Mouse (Mus musculus) heart, embryonic 12.5 days (tissue): Measurements from ENCODE around the gene Zfp142. TPM values are rescaled to one million over a fixed set of nuclear protein-coding genes. Genes with fewer than 3 reads are reported as not detected.
A peak's percentile ranks its signal among the peaks of the same experiment; 100 is the strongest.

Experiments used
- ATAC-seq: fragments of 200-750 bp; cut with Nextera tagmentation; 2 replicates; pipeline ENCODE4 v1.8.0; 2017; ENCODE audit warnings: moderate TSS enrichment, moderate library complexity; ENCODE audit not compliant: insufficient number of reproducible peaks, low FRiP score
- H3K27ac ChIP-seq: fragments of 300-500 bp; sonication (generic); 2 replicates; pipeline ENCODE4 v1.5.1; 2016; ENCODE audit warnings: mild to moderate bottlenecking, moderate library complexity; ENCODE audit not compliant: poor library complexity, severe bottlenecking
- H3K27me3 ChIP-seq: fragments of 300-500 bp; sonication (generic); replicated peaks from 2 replicates; pipeline ENCODE4 v1.6.1; 2016; ENCODE audit warnings: mild to moderate bottlenecking, moderate library complexity
- H3K36me3 ChIP-seq: fragments of 300-500 bp; sonication (generic); 2 replicates; pipeline ENCODE4 v1.6.1; 2016; ENCODE audit warnings: mild to moderate bottlenecking, moderate library complexity
- H3K4me1 ChIP-seq: fragments of 300-500 bp; sonication (generic); replicated peaks from 2 replicates; pipeline ENCODE4 v1.6.1; 2016; ENCODE audit warnings: mild to moderate bottlenecking
- H3K4me2 ChIP-seq: fragments of 300-500 bp; sonication (generic); 2 replicates; pipeline ENCODE4 v1.6.1; 2016; ENCODE audit warnings: mild to moderate bottlenecking, moderate library complexity
- H3K4me3 ChIP-seq: fragments of 300-500 bp; sonication (generic); 2 replicates; pipeline ENCODE4 v1.5.1; 2016; ENCODE audit warnings: mild to moderate bottlenecking
- H3K9ac ChIP-seq: fragments of 300-500 bp; sonication (generic); 2 replicates; pipeline ENCODE4 v1.6.1; 2016; ENCODE audit warnings: mild to moderate bottlenecking, moderate library complexity
- H3K9me3 ChIP-seq: fragments of 300-500 bp; sonication (generic); replicated peaks from 2 replicates; pipeline ENCODE4 v1.6.1; 2016; ENCODE audit warnings: mild to moderate bottlenecking, moderate library complexity
- WGBS: fragments of 180-500 bp; shearing (Covaris S2); methylation state at CpG from one replicate; pipeline ENCODE4 v1.1.7; 2016; 5-methylcytosine and 5-hydroxymethylcytosine counted together
- polyA plus RNA-seq: library from polyadenylated mRNA; unstranded; fragments of >200 nt; fragmentation: Nextera tagmentation; extraction: Ambion mirVana; gene quantifications from 2 replicates; pipeline ENCODE4 v1.2.1, GENCODE M21; 2016

Zfp142 gene
- polyA plus RNA-seq, 1 experiment from 2014 or later, result 5.9 TPM

DNA sequence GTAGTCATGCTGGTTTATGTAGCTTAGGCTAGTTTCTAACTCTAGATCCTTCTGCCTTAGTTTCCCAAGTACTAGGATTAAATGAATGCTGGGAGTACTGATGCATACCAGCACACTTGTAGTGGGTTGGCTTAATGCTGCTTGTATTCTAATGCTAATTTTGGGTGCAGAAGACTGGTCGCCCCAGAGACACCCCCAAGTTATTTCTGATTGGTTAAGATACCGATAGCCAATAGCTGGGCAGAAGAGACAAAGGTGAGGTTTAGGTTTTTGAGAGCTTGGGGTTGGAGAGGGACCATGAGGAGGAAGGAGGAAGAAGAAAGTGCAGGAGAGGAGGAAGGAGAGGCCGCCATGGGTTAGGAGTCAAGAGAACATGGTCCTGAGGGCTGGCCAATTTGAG lies 5.4 kb downstream of the Zfp142 start:
- no peak for ATAC-seq
- Histone ChIP-seq H3K27ac (no peak overlapping the region), H3K4me2 (no peak overlapping the region), H3K27me3 (no peaks in the 10 kb centered on the region), H3K9ac (no peak overlapping the region), H3K36me3 (peaks cover 45% of the 10 kb centered on the region), H3K9me3 (no peaks in the 10 kb centered on the region), H3K4me1 (peaks cover 23% of the 10 kb centered on the region), H3K4me3 (no peak overlapping the region)
- WGBS, result 80% methylated on average over 3 of the region's 3 CpGs

- ATAC-seq, result no peak
- H3K36me3 ChIP-seq, result peaks cover 89% of the 10 kb centered on the region
- no peak overlapping the region for H3K27ac ChIP-seq
- H3K9me3 ChIP-seq, result no peaks in the 10 kb centered on the region
- 83% methylated on average over 29 of the region's 29 CpGs for WGBS
- no peaks in the 10 kb centered on the region for H3K27me3 ChIP-seq
- no peaks in the 10 kb centered on the region for H3K4me1 ChIP-seq
- H3K9ac ChIP-seq, result no peak overlapping the region
- no peak overlapping the region for H3K4me2 ChIP-seq
- no peak overlapping the region for H3K4me3 ChIP-seq
These were observed 18.0 kb downstream of the Zfp142 start for GRCm38 (mm10) chr1:74569739-74570719.

GRCm38 (mm10) chr1:74565834-74566233 lies 22.2 kb downstream of the Zfp142 start:
- no peak overlapping the region for H3K27ac ChIP-seq
- peaks cover 66% of the 10 kb centered on the region for H3K36me3 ChIP-seq
- no peaks in the 10 kb centered on the region for H3K9me3 ChIP-seq
- 89% methylated on average over 6 of the region's 6 CpGs for WGBS
- H3K9ac ChIP-seq, result no peak overlapping the region
- H3K4me1 ChIP-seq, result no peaks in the 10 kb centered on the region
- no peak overlapping the region for H3K4me2 ChIP-seq
- H3K4me3 ChIP-seq, result no peak overlapping the region
- no peak for ATAC-seq
- H3K27me3 ChIP-seq, result no peaks in the 10 kb centered on the region

GRCm38 (mm10) chr1:74559061-74559460 lies 29.0 kb downstream of the Zfp142 start:
- Histone ChIP-seq H3K27me3 (no peaks in the 10 kb centered on the region), H3K4me2 (no peak overlapping the region), H3K9ac (no peak overlapping the region), H3K9me3 (no peaks in the 10 kb centered on the region), H3K27ac (no peak overlapping the region), H3K4me3 (no peak overlapping the region), H3K36me3 (peaks cover 6% of the 10 kb centered on the region), H3K4me1 (no peaks in the 10 kb centered on the region)
- WGBS, result 75% methylated on average over 5 of the region's 5 CpGs
- ATAC-seq, result no peak

GRCm38 (mm10) chr1:74544184-74544583 lies 43.9 kb downstream of the Zfp142 start, which contains the start of gene Usp37:
Gene Usp37, minus strand, starts transcription at chr1:74544284.
- H3K4me1 ChIP-seq, result peaks cover 6% of the 10 kb centered on the region
- no peak within 1 kb of the TSS for H3K27ac ChIP-seq
- H3K4me3 ChIP-seq, result no peak within 1 kb of the TSS
- no peaks in the 10 kb centered on the region for H3K36me3 ChIP-seq
- WGBS, result 81% methylated on average over 4 of the region's 4 CpGs
- no peak within 1 kb of the TSS for H3K4me2 ChIP-seq
- no peaks in the 10 kb centered on the region for H3K9me3 ChIP-seq
- no peak for ATAC-seq
- no peak within 1 kb of the TSS for H3K9ac ChIP-seq
- peaks cover 14% of the 10 kb centered on the region; the same call in 1 of the 2 replicates for H3K27me3 ChIP-seq

GRCm38 (mm10) chr1:74542451-74542961 lies 45.5 kb downstream of the Zfp142 start, which contains the start of gene Plcd4:
Gene Plcd4, plus strand, starts transcription at chr1:74542888.
- Histone ChIP-seq H3K4me2 (peak within 1 kb of the TSS; percentile 25), H3K9ac (no peak within 1 kb of the TSS), H3K9me3 (no peaks in the 10 kb centered on the region), H3K36me3 (no peaks in the 10 kb centered on the region), H3K27me3 (peaks cover 14% of the 10 kb centered on the region; the same call in 1 of the 2 replicates), H3K27ac (no peak within 1 kb of the TSS), H3K4me1 (peaks cover 6% of the 10 kb centered on the region), H3K4me3 (no peak within 1 kb of the TSS)
- no peak for ATAC-seq
- WGBS, result 6% methylated on average over 6 of the region's 6 CpGs

DNA sequence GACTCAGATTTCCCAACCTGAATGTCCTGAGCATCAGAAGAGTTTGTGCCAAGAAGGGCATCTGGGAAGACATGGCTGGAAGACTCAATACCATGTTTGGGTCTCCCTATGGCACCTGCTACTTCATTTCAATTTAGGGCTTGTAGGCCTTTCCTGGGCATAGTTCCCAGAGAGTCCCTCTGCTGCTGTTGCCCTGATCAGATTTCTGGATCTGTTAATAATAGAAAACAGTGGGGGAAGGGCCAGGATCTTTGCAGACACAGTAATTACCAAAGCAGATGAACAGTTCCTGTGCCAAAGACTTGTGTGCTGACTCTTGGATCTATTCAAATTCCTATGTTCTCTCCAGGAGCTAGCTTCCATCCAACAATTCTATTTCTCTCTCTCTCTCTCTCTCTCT lies 49.4 kb downstream of the Zfp142 start:
- Histone ChIP-seq H3K27ac (no peak overlapping the region), H3K4me2 (no peak overlapping the region)

DNA sequence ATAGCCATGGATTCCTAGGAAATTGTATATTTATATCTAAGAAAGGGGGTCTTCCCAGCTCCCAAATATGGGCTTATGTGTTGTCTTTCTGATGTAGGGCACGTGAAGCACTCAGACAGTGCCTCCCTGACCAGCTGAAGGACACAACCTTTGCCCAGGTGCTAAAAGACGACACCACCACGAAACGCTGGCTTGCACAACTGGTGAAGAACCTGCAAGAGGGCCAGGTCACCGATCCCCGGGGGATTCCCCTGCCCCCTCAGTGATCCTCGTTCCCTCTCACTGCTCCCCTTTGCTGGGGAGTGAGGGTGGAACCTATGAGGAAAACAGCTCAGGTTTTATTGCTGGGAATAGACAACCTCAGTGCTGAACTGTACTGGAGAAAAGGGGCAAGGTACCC lies 59.5 kb downstream of the Zfp142 start:
- no peak overlapping the region for H3K4me3 ChIP-seq
- no peak overlapping the region for H3K27ac ChIP-seq
- H3K9ac ChIP-seq, result no peak overlapping the region
- H3K9me3 ChIP-seq, result no peaks in the 10 kb centered on the region
- peaks cover 89% of the 10 kb centered on the region for H3K36me3 ChIP-seq
- no peaks in the 10 kb centered on the region for H3K4me1 ChIP-seq
- WGBS, result 92% methylated on average over 7 of the region's 7 CpGs
- no peak overlapping the region for H3K4me2 ChIP-seq
- H3K27me3 ChIP-seq, result no peaks in the 10 kb centered on the region
- ATAC-seq, result no peak

More for the DNA sequence above, 49.4 kb downstream of the Zfp142 start:
- no peak overlapping the region for H3K4me3 ChIP-seq
- no peaks in the 10 kb centered on the region for H3K9me3 ChIP-seq
- ATAC-seq, result no peak
- no peak overlapping the region for H3K9ac ChIP-seq
- H3K4me1 ChIP-seq, result peaks cover 6% of the 10 kb centered on the region
- H3K36me3 ChIP-seq, result no peaks in the 10 kb centered on the region
- peaks cover 14% of the 10 kb centered on the region; the same call in 1 of the 2 replicates for H3K27me3 ChIP-seq

DNA sequence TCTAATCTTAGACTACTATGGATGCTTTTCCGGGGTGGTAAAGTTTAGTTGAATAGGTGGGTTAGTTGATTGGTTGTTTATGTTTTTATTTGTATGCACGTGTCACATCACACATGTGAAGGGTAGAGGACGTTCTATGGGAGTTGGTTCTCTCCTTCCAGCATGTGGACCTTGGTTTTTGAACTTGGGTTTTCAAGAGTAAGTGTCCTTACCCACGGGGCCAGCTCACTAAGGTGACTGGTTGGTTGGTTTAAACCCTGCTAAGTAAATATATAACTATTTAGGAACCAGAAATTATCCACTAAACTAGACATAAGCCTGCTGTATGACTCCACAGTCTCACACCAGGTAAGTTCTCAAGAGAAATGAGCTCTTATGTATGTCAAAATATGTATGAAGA lies 63.3 kb downstream of the Zfp142 start:
- Histone ChIP-seq H3K27ac (no peak overlapping the region), H3K4me1 (no peaks in the 10 kb centered on the region), H3K27me3 (no peaks in the 10 kb centered on the region), H3K4me2 (no peak overlapping the region), H3K9me3 (no peaks in the 10 kb centered on the region), H3K9ac (no peak overlapping the region), H3K36me3 (peaks cover 88% of the 10 kb centered on the region), H3K4me3 (no peak overlapping the region)
- WGBS, result 92% methylated on average over 4 of the region's 4 CpGs
- no peak for ATAC-seq

- H3K36me3 ChIP-seq, result peaks cover 59% of the 10 kb centered on the region
- no peak overlapping the region for H3K4me2 ChIP-seq
- no peak overlapping the region for H3K9ac ChIP-seq
- ATAC-seq, result no peak
- no peaks in the 10 kb centered on the region for H3K4me1 ChIP-seq
- H3K27ac ChIP-seq, result no peak overlapping the region
- no peaks in the 10 kb centered on the region for H3K27me3 ChIP-seq
- H3K9me3 ChIP-seq, result no peaks in the 10 kb centered on the region
- no peak overlapping the region for H3K4me3 ChIP-seq
These were observed 68.2 kb downstream of the Zfp142 start for GRCm38 (mm10) chr1:74519875-74520274.
